Mouse (Mus musculus) forebrain, embryonic 13.5 days (tissue): ENCODE data around the gene Cdk15. TPM values are rescaled to one million over a fixed set of nuclear protein-coding genes. Genes with fewer than 3 reads are reported as not detected.

Experiments
- ATAC-seq: fragments of 200-750 bp; cut with Nextera tagmentation; 2 replicates; pipeline ENCODE4 v1.8.0; 2017
- H3K27ac ChIP-seq: fragments of 300-500 bp; sonication (generic); 2 replicates; pipeline ENCODE4 v1.5.1; 2015; ENCODE audit warnings: inconsistent platforms, mild to moderate bottlenecking, moderate library complexity
- H3K27me3 ChIP-seq: fragments of 300-500 bp; sonication (generic); 2 replicates; pipeline ENCODE4 v1.6.1; 2015; ENCODE audit warnings: mild to moderate bottlenecking, inconsistent platforms
- H3K36me3 ChIP-seq: fragments of 300-500 bp; sonication (generic); 2 replicates; pipeline ENCODE4 v1.6.1; 2015; ENCODE audit warnings: mild to moderate bottlenecking, inconsistent platforms; ENCODE audit not compliant: poor library complexity, severe bottlenecking
- H3K4me1 ChIP-seq: fragments of 300-500 bp; sonication (generic); 2 replicates; pipeline ENCODE4 v1.6.1; 2015; ENCODE audit warnings: inconsistent platforms
- H3K4me2 ChIP-seq: fragments of 300-500 bp; sonication (generic); 2 replicates; pipeline ENCODE4 v1.6.1; 2015; ENCODE audit warnings: inconsistent platforms, mild to moderate bottlenecking, moderate library complexity
- H3K4me3 ChIP-seq: fragments of 300-500 bp; sonication (generic); 2 replicates; pipeline ENCODE4 v1.5.1; 2015; ENCODE audit warnings: mild to moderate bottlenecking, inconsistent platforms
- H3K9ac ChIP-seq: fragments of 300-500 bp; sonication (generic); 2 replicates; pipeline ENCODE4 v1.6.1; 2015; ENCODE audit warnings: mild to moderate bottlenecking, inconsistent platforms
- H3K9me3 ChIP-seq: fragments of 300-500 bp; sonication (generic); replicated peaks from 2 replicates; pipeline ENCODE4 v1.6.1; 2016; ENCODE audit warnings: inconsistent platforms
- WGBS: fragments of 180-500 bp; shearing (Covaris S2); methylation state at CpG from one replicate; pipeline ENCODE4 v1.1.7; 2015; 5-methylcytosine and 5-hydroxymethylcytosine counted together
- polyA plus RNA-seq: library from polyadenylated mRNA; unstranded; fragments of >200 nt; fragmentation: Nextera tagmentation; extraction: Ambion mirVana; gene quantifications from 2 replicates; pipeline ENCODE4 v1.2.1, GENCODE M21; 2015

The Cdk15 gene
- polyA plus RNA-seq, 1 experiment from 2014 or later: 0.39 TPM

DNA sequence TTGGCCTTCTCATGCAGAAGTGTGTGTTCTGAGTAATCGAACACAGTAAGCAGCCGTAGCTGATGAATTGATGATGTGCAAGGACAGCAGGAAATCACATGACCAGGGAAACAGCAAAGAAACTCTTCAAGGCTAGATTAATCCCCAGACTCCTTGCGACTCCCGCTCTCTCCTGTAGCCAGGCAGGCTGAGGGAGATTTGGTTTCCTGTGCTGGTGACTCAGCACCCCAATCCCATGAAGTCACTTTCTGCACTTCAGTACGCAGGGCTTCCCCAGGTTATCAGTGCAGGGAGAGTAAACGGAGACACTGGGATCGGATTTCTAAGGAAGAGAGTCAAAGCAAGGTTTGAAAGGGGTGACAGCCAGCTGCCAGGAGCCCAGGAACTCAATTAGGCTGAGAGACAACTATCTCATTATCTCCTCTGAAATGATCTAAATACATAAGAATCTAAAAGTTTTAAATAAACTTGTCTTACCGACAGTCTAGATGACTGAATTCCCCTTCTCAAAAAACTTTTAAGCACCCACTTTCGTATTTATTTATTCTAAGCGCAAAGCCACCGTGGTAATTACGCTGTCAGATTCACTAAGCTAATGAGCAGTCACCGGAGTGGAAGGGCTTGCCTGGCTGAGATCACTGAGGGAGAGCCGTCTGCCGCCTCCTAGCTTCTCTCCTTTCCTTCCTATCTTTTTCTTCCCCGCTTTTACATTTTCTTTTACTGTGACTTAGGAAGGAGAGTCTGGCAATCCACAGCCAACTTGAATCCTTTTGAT lies 84.3 kb downstream of the Cdk15 start:
- no peak overlapping the region; the same call in 1 of the 2 replicates for H3K4me3 ChIP-seq
- peak overlapping the region; percentile 68 for H3K27ac ChIP-seq

DNA sequence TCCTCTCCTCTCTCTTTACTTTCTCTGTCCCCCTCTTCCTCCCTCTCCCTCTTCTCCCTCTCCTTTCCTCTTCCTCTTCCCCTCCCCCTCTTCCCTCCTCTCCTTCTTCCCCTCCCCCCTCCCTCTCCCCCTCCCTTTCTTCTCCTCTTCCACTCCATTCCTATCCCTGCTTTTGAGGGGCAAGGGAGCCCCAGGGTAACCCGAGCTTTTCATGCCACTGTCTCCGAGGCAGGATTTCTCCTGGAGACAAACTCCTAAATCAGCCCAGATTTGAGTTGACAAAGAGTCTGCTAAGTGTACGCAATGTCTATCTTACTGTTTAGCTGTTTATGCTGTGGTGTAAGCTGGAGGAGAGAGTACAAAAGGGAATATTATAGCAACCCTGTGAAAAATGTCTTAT lies 85.0 kb downstream of the Cdk15 start:
- H3K9ac ChIP-seq: no peak overlapping the region
- 12% methylated on average over 3 of the region's 3 CpGs for WGBS
- peak; percentile 36; the same call in 1 of the 2 replicates for ATAC-seq
- H3K36me3 ChIP-seq: no peaks in the 10 kb centered on the region
- no peak overlapping the region for H3K4me3 ChIP-seq
- H3K4me2 ChIP-seq: 0 out of 2 replicates have a peak overlapping the region, but pooled peaks have one; percentile 15
- H3K27me3 ChIP-seq: no peaks in the 10 kb centered on the region
- peaks cover 4% of the 10 kb centered on the region; the same call in 1 of the 2 replicates for H3K9me3 ChIP-seq
- H3K4me1 ChIP-seq: peaks cover 24% of the 10 kb centered on the region
- peak overlapping the region; percentile 68 for H3K27ac ChIP-seq

More for the DNA sequence above, 84.3 kb downstream of the Cdk15 start:
- no peaks in the 10 kb centered on the region for H3K36me3 ChIP-seq
- no peaks in the 10 kb centered on the region for H3K27me3 ChIP-seq
- WGBS: 2% methylated on average over 16 of the region's 16 CpGs
- peaks cover 4% of the 10 kb centered on the region; the same call in 1 of the 2 replicates for H3K9me3 ChIP-seq
- peak; percentile 87 for ATAC-seq
- H3K4me1 ChIP-seq: peaks cover 24% of the 10 kb centered on the region
- H3K4me2 ChIP-seq: peak overlapping the region; percentile 49
- no peak overlapping the region for H3K9ac ChIP-seq

DNA sequence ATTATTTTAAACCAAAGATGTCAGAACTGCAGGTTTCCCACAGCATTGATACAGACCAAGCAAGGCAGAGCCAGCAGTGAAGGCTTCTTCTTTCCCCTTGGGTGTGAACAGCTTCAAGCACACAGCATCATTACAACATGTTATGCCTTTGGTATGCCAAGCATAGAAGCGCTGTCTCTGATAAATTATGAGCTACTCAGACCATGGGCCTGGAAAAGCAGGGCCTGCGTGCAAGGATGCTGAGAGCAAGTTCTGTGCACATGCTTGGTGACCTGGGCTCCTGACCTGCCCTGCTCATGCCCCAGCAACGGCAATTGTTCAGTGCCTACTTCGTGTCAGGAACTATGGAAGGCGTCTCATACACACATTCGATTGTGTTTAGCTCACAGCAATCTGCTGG lies 85.4 kb downstream of the Cdk15 start:
- WGBS: 52% methylated on average over 6 of the region's 6 CpGs
- Histone ChIP-seq H3K4me2 (0 out of 2 replicates have a peak overlapping the region, but pooled peaks have one; percentile 15), H3K9me3 (peaks cover 4% of the 10 kb centered on the region; the same call in 1 of the 2 replicates), H3K36me3 (no peaks in the 10 kb centered on the region), H3K4me3 (no peak overlapping the region), H3K9ac (no peak overlapping the region), H3K27me3 (no peaks in the 10 kb centered on the region), H3K27ac (peak overlapping the region; percentile 68), H3K4me1 (peaks cover 24% of the 10 kb centered on the region)
- no peak for ATAC-seq

DNA sequence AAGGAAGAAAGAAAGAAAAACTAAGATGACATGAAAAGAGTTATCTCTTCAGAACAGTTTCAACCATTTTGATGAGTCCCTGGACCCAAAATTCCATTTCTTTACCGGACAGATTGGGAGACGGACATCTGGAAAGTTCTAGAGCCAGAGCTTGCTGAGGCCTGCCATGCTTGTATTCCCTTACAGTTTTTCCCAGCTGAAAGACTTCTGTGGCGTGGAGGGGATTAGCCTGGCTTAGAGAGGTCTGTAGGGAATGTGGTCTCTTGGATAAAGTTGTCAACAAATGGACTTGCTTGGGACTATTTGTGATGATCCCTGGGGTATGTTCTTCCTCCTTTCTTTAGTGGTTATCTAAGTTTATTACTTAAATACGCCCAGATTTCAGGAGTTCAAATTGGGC lies 96.0 kb downstream of the Cdk15 start:
- Histone ChIP-seq H3K9me3 (0 out of 2 replicates have a peak, but pooled peaks cover 5% of the 10 kb centered on the region), H3K4me3 (no peak overlapping the region), H3K4me1 (no peaks in the 10 kb centered on the region), H3K27ac (no peak overlapping the region), H3K4me2 (no peak overlapping the region), H3K36me3 (no peaks in the 10 kb centered on the region), H3K27me3 (no peaks in the 10 kb centered on the region), H3K9ac (no peak overlapping the region)
- 79% methylated on average over 4 of the region's 4 CpGs for WGBS
- no peak for ATAC-seq

DNA sequence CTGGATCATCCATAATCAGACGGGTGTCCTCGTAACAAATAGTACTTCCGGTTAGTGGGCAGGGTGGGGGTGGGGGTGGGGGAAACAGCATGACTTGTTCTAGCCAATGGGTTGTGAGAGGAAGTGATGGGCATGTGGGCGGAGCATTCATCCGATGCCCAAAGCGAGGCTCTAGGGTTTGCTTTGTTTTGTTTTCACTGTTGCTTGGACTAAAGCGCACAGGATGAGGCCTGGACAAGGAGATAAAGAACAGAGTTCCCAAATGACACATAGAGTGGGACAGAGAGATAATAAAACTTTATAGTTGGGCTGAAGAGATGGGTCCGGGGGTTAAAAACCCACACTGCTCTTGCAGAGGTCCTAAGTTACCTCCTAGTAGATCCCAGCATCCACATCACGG lies 98.7 kb downstream of the Cdk15 start:
- Histone ChIP-seq H3K27ac (no peak overlapping the region), H3K4me1 (no peaks in the 10 kb centered on the region), H3K4me2 (no peak overlapping the region), H3K36me3 (no peaks in the 10 kb centered on the region), H3K27me3 (no peaks in the 10 kb centered on the region), H3K9ac (no peak overlapping the region), H3K9me3 (0 out of 2 replicates have a peak, but pooled peaks cover 2% of the 10 kb centered on the region), H3K4me3 (no peak overlapping the region)
- no peak for ATAC-seq
- 89% methylated on average over 9 of the region's 9 CpGs for WGBS

DNA sequence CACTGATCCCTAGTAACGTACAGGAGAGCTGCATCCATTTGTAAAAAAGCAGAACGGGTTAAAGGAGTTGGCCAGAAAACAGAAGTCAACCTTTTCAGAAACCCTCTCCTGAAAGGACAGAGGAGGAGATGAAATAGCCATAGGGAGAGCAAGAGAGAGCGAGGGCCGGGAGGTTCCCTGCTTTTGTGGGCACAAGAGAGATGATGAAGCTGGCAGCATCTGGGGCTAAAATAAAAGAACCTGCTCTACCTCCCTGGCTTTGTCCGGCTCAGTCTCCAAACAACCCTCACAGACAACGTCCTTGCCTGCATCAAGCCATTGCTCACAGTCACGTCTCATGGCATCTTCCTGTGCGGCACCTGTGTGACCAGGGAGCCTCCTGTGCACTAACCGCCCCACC lies 102.4 kb downstream of the Cdk15 start:
- H3K36me3 ChIP-seq: no peaks in the 10 kb centered on the region
- no peak overlapping the region for H3K9ac ChIP-seq
- no peaks in the 10 kb centered on the region for H3K4me1 ChIP-seq
- no peak overlapping the region for H3K27ac ChIP-seq
- H3K27me3 ChIP-seq: no peaks in the 10 kb centered on the region
- no peaks in the 10 kb centered on the region for H3K9me3 ChIP-seq
- no peak overlapping the region for H3K4me3 ChIP-seq
- no peak for ATAC-seq
- no peak overlapping the region for H3K4me2 ChIP-seq
- WGBS: 89% methylated on average over 9 of the region's 9 CpGs

DNA sequence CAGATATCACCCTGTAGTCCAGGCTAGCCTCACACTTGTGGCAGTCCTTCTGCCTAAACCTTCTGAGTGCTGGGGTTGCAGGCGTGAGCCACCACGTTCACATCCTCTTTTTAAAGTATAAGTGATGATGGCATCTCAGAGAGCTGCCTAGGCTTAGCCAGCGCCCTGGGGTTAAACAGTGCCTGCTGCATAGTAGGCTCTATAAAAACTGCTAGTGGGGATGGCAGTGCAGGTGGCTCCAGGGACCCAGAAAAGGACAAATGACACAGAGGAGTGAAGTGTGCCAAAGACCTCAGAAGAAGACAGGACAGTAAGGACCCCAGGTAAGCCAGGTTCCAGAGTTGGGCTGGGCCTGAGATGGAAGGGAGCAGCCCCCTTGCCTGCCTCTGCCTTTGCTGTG lies 104.1 kb downstream of the Cdk15 start:
- ATAC-seq: no peak
- no peak overlapping the region for H3K27ac ChIP-seq
- 72% methylated on average over 3 of the region's 3 CpGs for WGBS
- no peak overlapping the region for H3K4me2 ChIP-seq
- no peaks in the 10 kb centered on the region for H3K9me3 ChIP-seq
- H3K36me3 ChIP-seq: no peaks in the 10 kb centered on the region
- H3K4me3 ChIP-seq: no peak overlapping the region
- H3K4me1 ChIP-seq: no peaks in the 10 kb centered on the region
- H3K27me3 ChIP-seq: no peaks in the 10 kb centered on the region
- H3K9ac ChIP-seq: no peak overlapping the region

DNA sequence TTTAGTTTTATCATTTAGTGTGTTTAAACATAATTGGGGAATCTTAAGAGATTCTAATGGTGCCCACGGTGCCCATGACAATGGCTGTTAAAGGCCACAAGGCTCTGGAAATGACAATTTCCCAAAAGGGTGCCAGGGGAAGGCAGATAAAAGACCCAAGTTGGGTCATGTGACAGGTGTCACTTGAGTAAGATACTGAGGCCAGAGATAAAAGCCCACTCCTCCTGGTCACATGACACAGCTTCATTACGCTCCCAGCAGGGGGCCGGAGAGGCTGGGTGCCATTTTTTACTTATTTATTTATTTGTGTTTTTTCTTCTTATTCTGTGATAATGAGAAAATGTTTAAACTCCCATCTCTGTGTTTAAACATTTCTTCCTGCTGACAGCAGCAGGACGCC lies 104.8 kb downstream of the Cdk15 start:
- Histone ChIP-seq H3K27me3 (no peaks in the 10 kb centered on the region), H3K9ac (no peak overlapping the region), H3K9me3 (no peaks in the 10 kb centered on the region), H3K4me1 (no peaks in the 10 kb centered on the region), H3K36me3 (no peaks in the 10 kb centered on the region), H3K4me2 (no peak overlapping the region), H3K27ac (no peak overlapping the region), H3K4me3 (no peak overlapping the region)
- no peak for ATAC-seq
- 70% methylated on average over 4 of the region's 4 CpGs for WGBS

DNA sequence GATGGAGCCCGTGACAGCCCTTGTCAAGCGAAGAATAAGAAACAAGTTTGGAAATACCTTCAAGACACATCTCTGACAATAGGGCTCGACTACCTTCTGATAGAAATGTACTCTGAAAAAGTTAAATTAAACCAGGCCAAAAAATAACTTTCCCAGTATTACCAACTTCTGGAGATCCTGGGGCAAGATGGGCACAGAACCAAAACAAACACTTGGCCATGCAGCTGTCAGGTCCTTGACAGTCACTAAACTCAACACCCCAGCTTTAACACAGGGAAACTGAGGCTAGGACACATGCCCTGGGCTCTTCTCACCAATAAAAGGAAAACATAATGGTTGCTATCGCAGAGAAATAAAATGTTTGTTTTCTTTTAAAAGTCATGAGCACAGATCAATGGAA lies 105.3 kb downstream of the Cdk15 start:
- Histone ChIP-seq H3K4me2 (no peak overlapping the region), H3K27ac (no peak overlapping the region), H3K36me3 (no peaks in the 10 kb centered on the region), H3K9me3 (no peaks in the 10 kb centered on the region), H3K27me3 (no peaks in the 10 kb centered on the region), H3K9ac (no peak overlapping the region), H3K4me3 (no peak overlapping the region), H3K4me1 (no peaks in the 10 kb centered on the region)
- 88% methylated on average over 4 of the region's 4 CpGs for WGBS
- ATAC-seq: no peak

DNA sequence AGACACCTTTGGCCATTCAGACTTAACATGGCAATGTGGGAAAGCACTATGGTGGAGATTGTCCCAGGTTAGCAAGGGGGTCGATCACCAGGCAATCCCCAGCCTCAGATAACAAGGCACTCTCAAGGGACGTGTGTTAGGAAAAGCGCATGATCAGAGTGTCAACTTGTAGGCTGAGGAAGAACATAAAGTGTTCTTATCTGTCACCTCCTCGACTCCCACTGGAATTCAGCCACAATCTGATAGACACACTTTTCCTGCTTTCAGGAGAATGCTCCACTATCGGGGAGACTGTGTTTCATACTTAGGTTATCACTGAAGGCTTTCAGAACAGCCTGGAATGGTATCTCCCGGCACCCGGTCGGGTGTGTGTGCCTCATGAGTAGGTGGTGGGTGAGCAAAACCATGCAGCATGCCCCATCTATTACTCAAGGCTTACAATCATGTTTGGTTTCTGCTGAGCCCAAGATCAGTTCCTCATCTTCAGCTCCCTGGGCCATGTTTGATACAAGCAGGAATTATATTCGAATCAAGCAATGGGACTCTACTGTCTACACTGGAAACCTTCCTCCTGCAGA lies 107.8 kb downstream of the Cdk15 start:
- WGBS: 83% methylated on average over 9 of the region's 9 CpGs
- Histone ChIP-seq H3K4me1 (no peaks in the 10 kb centered on the region), H3K27ac (no peak overlapping the region), H3K9ac (no peak overlapping the region), H3K27me3 (no peaks in the 10 kb centered on the region), H3K4me3 (no peak overlapping the region), H3K36me3 (no peaks in the 10 kb centered on the region), H3K4me2 (no peak overlapping the region), H3K9me3 (no peaks in the 10 kb centered on the region)
- ATAC-seq: no peak

DNA sequence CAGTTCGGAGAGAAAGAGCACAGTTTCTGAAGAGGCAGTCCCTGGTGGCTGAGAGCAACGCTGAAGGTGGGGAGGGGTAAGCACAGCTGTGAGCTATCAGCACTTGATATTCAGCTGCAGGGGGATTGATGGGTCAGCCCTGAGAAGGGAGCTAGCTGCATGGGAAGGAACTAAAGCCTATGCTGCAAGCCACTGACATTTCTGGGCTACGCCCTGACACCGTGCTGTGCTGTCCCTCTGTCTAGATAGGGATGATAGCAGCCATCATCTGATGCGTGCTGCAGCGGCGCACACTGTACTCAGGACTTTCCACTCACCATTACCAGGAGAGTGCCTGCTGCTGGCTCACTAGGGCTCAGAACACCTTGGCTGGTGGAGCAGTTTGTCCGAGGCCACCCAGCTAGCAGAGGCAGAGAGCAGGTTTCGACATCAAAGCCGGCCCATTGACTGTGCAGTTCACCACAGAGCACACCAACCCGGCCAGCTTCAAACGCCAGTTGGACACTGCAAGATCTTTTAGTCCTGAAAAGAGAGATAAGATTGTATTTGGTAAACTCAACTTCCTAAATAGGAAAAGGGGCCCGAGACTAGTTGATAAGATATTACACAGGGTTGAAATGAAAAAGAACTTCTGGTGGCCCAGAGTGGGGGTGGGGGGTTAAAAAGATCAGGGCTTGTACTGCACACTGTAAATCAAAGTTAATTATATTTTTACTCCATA lies 111.4 kb downstream of the Cdk15 start:
- Histone ChIP-seq H3K4me3 (no peak overlapping the region), H3K4me1 (no peaks in the 10 kb centered on the region), H3K9me3 (no peaks in the 10 kb centered on the region), H3K27me3 (no peaks in the 10 kb centered on the region), H3K9ac (no peak overlapping the region), H3K36me3 (no peaks in the 10 kb centered on the region), H3K4me2 (no peak overlapping the region), H3K27ac (no peak overlapping the region)
- no peak for ATAC-seq
- 38% methylated on average over 13 of the region's 13 CpGs for WGBS

DNA sequence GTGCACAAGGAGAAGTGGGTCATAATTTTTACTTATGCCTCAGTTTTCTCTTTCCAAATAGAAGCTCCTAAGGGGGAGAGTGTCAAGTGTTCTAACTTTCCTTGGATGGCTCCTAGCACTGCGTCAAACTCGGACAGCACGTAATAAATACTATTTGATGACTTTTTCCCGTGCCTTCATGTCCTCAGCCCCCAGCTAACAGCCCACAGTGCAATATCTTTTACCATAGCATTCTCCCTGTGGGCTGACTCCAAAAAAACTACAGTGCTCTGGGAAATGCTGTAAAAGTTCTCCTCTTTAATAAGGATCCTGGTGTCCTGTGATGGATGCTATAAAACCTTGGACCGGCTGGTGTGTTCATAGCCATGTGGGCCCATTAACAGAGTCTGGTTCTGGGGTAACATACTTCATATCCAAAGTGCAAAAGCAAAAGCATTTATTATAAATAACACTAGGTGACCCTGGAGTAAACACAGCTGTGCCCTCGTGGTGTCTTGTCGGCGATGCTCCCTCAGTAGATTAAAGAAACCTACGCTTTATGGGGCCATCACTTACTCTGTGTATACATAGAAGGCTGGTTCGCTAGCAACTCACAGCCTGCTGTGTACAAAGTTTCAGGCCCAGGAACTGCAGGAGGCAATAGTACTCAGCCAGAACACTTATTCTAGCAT lies 112.1 kb downstream of the Cdk15 start:
- ATAC-seq: no peak
- H3K4me3 ChIP-seq: no peak overlapping the region
- no peak overlapping the region for H3K4me2 ChIP-seq
- no peaks in the 10 kb centered on the region for H3K9me3 ChIP-seq
- no peaks in the 10 kb centered on the region for H3K27me3 ChIP-seq
- no peaks in the 10 kb centered on the region for H3K4me1 ChIP-seq
- no peak overlapping the region for H3K27ac ChIP-seq
- H3K36me3 ChIP-seq: no peaks in the 10 kb centered on the region
- H3K9ac ChIP-seq: no peak overlapping the region
- 84% methylated on average over 10 of the region's 10 CpGs for WGBS
